Mouse (Mus musculus): Measurements from ENCODE around the gene Abca6.
A peak's percentile ranks its signal among the peaks of the same experiment; 100 is the strongest.

- TF ChIP-seq CTCF (IDR thresholded peaks at IDR 0.05; ENCODE audit: extremely low read depth, insufficient read length, insufficient replicate concordance, low read depth, low read length), result peak; percentile 97; the same call in 1 of the 2 replicates
- no peak for TF ChIP-seq POLR2A (IDR thresholded peaks at IDR 0.05; ENCODE audit: low read depth, low read length)
Measured at GRCm38 (mm10) chr11:110268244-110268844, 16.8 kb upstream of the Abca6 start.
